Mouse (Mus musculus) frontal cortex, postnatal 25 days (tissue): ENCODE measurements around the gene Tctex1d4.

Source experiments
- DNase-seq, 2 experiments: peaks; one replicate each; pipeline ENCODE4 v3.0.0; 2022; ENCODE audit warnings: low spot score in 2 of 2

The Tctex1d4 gene

GRCm38 (mm10) chr4:117138295-117139216 lies 12.0 kb downstream of the Tctex1d4 start:
- DNase-seq: no peak

GRCm38 (mm10) chr4:117139217-117139612 lies 12.6 kb downstream of the Tctex1d4 start:
- DNase-seq: no peak

GRCm38 (mm10) chr4:117140613-117141012 lies 14.0 kb downstream of the Tctex1d4 start:
- DNase-seq: no peak

GRCm38 (mm10) chr4:117143023-117143422 lies 16.4 kb downstream of the Tctex1d4 start:
- DNase-seq: no peak

GRCm38 (mm10) chr4:117145248-117145647 lies 18.7 kb downstream of the Tctex1d4 start:
- DNase-seq: no peak

GRCm38 (mm10) chr4:117146176-117146575 lies 19.6 kb downstream of the Tctex1d4 start:
- DNase-seq: peak; percentile 70 to 74

GRCm38 (mm10) chr4:117148047-117148713 lies 21.6 kb downstream of the Tctex1d4 start:
- DNase-seq: no peak

- DNase-seq: no peak
Observed at GRCm38 (mm10) chr4:117148815-117149214, 22.2 kb downstream of the Tctex1d4 start.

GRCm38 (mm10) chr4:117149291-117150211 lies 23.0 kb downstream of the Tctex1d4 start:
- no peak for DNase-seq

- no peak for DNase-seq
Observed at GRCm38 (mm10) chr4:117150212-117150733, 23.7 kb downstream of the Tctex1d4 start.

- no peak for DNase-seq
Observed at GRCm38 (mm10) chr4:117151416-117151815, 24.8 kb downstream of the Tctex1d4 start.

- no peak for DNase-seq
Observed at GRCm38 (mm10) chr4:117152714-117153113, 26.1 kb downstream of the Tctex1d4 start.

- DNase-seq: no peak
Observed at GRCm38 (mm10) chr4:117155020-117155791, 28.6 kb downstream of the Tctex1d4 start.

- DNase-seq: peak; percentile 67 to 72
Observed at GRCm38 (mm10) chr4:117155792-117156355, 29.3 kb downstream of the Tctex1d4 start, which contains the start of gene Rps8. Gene Rps8, minus strand, starts transcription at chr4:117156243.

GRCm38 (mm10) chr4:117156372-117156771 lies 29.8 kb downstream of the Tctex1d4 start:
- no peak for DNase-seq

- DNase-seq: no peak
Observed at GRCm38 (mm10) chr4:117159666-117160065, 33.1 kb downstream of the Tctex1d4 start.

GRCm38 (mm10) chr4:117161183-117161582 lies 34.6 kb downstream of the Tctex1d4 start:
- no peak for DNase-seq

- DNase-seq: no peak
Observed at GRCm38 (mm10) chr4:117169936-117170335, 43.3 kb downstream of the Tctex1d4 start.
